In the genomic region with DNA sequence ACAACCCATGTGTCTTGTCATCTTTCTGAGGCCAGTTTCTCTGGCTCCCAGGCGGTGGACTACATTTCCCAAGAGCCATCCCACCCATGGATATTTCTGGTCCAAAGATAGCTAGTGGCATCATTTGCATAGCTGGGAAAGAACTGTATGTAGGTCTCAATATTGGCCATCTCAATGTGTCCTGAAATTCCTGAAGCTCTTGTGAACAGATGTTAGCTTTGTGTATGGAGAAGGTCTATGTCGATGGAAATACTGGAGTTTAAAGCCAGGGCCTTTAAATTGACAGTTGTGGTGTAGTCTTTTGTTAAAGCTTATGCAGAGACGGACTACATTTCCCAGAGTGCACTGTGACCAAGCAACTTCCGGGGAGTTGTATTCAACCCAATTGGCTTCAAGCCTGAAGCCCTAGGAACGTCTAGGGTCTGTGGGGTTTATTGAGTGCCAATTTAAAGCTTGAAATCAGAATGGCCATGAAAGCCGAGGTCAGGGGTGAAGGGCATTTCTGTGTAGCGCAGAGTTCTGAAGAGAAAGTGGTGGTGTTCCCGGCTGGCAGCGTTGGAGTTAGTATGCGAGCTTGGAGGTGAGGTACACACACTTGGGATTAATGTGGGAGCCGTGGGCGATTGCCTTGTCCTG, we compare ENCODE assay signal across 1 mouse cellular context.
A peak's percentile ranks its signal among the peaks of the same experiment; 100 is the strongest.
TF ChIP-seq lines count a peak whose summit lies in the region.

No protein-coding gene starts in this region.

TF ChIP-seq in MEL, 35 proteins besides CTCF, POLR2A, EP300 and RAD21:
- TF ChIP-seq USF2 (IDR thresholded peaks at IDR 0.05; ENCODE audit: borderline replicate concordance in 1 of 2, insufficient read depth in 1 of 2, low read depth in 1 of 2, low read length in 2 of 2) (no peak), CHD1 (IDR thresholded peaks at IDR 0.05; ENCODE audit: low read depth, low read length) (no peak), CHD2 (IDR thresholded peaks at IDR 0.05; ENCODE audit: low read length) (no peak), NRF1 (IDR thresholded peaks at IDR 0.05; ENCODE audit: insufficient read depth, low read depth, low read length, poor library complexity, severe bottlenecking) (no peak), ZKSCAN1 (IDR thresholded peaks at IDR 0.05; ENCODE audit: low read depth, low read length) (no peak), JUND (IDR thresholded peaks at IDR 0.05; ENCODE audit: low read depth, low read length) (no peak), MYB (IDR thresholded peaks at IDR 0.05; ENCODE audit: low read depth, low read length) (no peak), POLR2AphosphoS5 (IDR thresholded peaks at IDR 0.05; ENCODE audit: borderline replicate concordance, low read depth, low read length) (no peak), SIN3A (IDR thresholded peaks at IDR 0.05; ENCODE audit: low read length) (peak; percentile 89), KAT2A (conservative IDR thresholded peaks at IDR 0.05; ENCODE audit: low read depth, low read length) (peak; percentile 87), ELF1 (IDR thresholded peaks at IDR 0.05; ENCODE audit: low read depth, low read length) (peak; percentile 90), ETS1 (IDR thresholded peaks at IDR 0.05; ENCODE audit: low read depth, low read length) (0 out of 2 replicates have a peak, but pooled peaks have one; percentile 3), ZMIZ1 (IDR thresholded peaks at IDR 0.05; ENCODE audit: low read depth, low read length) (no peak), RCOR1 (IDR thresholded peaks at IDR 0.05; ENCODE audit: low read depth, low read length) (no peak), ZNF384 (IDR thresholded peaks at IDR 0.05; ENCODE audit: low read depth, low read length) (no peak), E2F4 (IDR thresholded peaks at IDR 0.05; ENCODE audit: borderline replicate concordance, low read depth, low read length) (no peak), MAX (IDR thresholded peaks at IDR 0.05; ENCODE audit: low read length) (no peak), UBTF (IDR thresholded peaks at IDR 0.05; ENCODE audit: borderline replicate concordance, insufficient read depth, low read depth, low read length) (no peak), TBP (IDR thresholded peaks at IDR 0.05; ENCODE audit: low read depth, low read length) (no peak), TCF12 (IDR thresholded peaks at IDR 0.05; ENCODE audit: low read depth, low read length) (no peak), POLR2AphosphoS2 (IDR thresholded peaks at IDR 0.05; ENCODE audit: low read length) (no peak), MAZ (IDR thresholded peaks at IDR 0.05; ENCODE audit: low read depth, low read length) (no peak), NELFE (IDR thresholded peaks at IDR 0.05; ENCODE audit: low read depth, low read length) (no peak), MXI1 (IDR thresholded peaks at IDR 0.05; ENCODE audit: low read depth, low read length) (peak; percentile 45; the same call in 1 of the 2 replicates), MYC (IDR thresholded peaks at IDR 0.05; ENCODE audit: low read depth, low read length) (0 out of 2 replicates have a peak, but pooled peaks have one; percentile 35), MAFK (IDR thresholded peaks at IDR 0.05; ENCODE audit: borderline replicate concordance, low read depth, low read length) (no peak), GATA1 (IDR thresholded peaks at IDR 0.05; ENCODE audit: low read depth, low read length) (no peak), BHLHE40 (IDR thresholded peaks at IDR 0.05; ENCODE audit: borderline replicate concordance, low read depth, low read length) (no peak), MEF2A (IDR thresholded peaks at IDR 0.05; ENCODE audit: extremely low read depth, insufficient replicate concordance, low read depth, low read length, poor library complexity, severe bottlenecking) (no peak), TAL1 (IDR thresholded peaks at IDR 0.05; ENCODE audit: low read length) (no peak), HCFC1 (IDR thresholded peaks at IDR 0.05; ENCODE audit: low read depth, low read length) (peak; percentile 95), GABPA (IDR thresholded peaks at IDR 0.05; ENCODE audit: low read depth, low read length) (no peak), SMC3 (IDR thresholded peaks at IDR 0.05; ENCODE audit: low read depth, low read length) (no peak)
